Mouse (Mus musculus): ENCODE measurements at regions not wholly inside any gene's neighbourhood (a gene's known extent, or its start where the extent isn't known, plus 50 kb on each side); places are given as distances from the start of the nearest gene placed in this dataset.

GRCm38 (mm10) chr13:107308958-107309639 lies 287.2 kb upstream of the Kif2a start:
- Histone ChIP-seq H3K27me3 (replicated peaks; ENCODE audit: control insufficient read depth, insufficient read depth, low read length) (no peaks in the 10 kb centered on the region), H3K36me3 (ENCODE audit: control insufficient read depth, insufficient read depth) (no peaks in the 10 kb centered on the region), H3K4me2 (ENCODE audit: low read length) (no peak overlapping the region), H3K27ac (ENCODE audit: low read length) (no peak overlapping the region), H3K4me1 (replicated peaks; ENCODE audit: control insufficient read depth, insufficient read depth, low read length) (peaks cover 6% of the 10 kb centered on the region), H3K9me3 (ENCODE audit: control insufficient read depth, low read length) (no peaks in the 10 kb centered on the region), H3K4me3 (replicated peaks; ENCODE audit: low read length) (no peak overlapping the region), H3K9ac (replicated peaks; ENCODE audit: low read depth, low read length) (no peak overlapping the region)
- ATAC-seq: peak; percentile 64
- 21% methylated on average over 6 of the region's 6 CpGs for whole genome bisulfite sequencing

GRCm38 (mm10) chr13:107308404-107308803 lies 286.5 kb upstream of the Kif2a start:
- ATAC-seq: no peak
- Histone ChIP-seq H3K9ac (replicated peaks; ENCODE audit: low read depth, low read length) (no peak overlapping the region), H3K27ac (ENCODE audit: low read length) (no peak overlapping the region), H3K4me3 (replicated peaks; ENCODE audit: low read length) (no peak overlapping the region), H3K4me2 (ENCODE audit: low read length) (no peak overlapping the region), H3K4me1 (replicated peaks; ENCODE audit: control insufficient read depth, insufficient read depth, low read length) (peaks cover 6% of the 10 kb centered on the region), H3K36me3 (ENCODE audit: control insufficient read depth, insufficient read depth) (no peaks in the 10 kb centered on the region), H3K27me3 (replicated peaks; ENCODE audit: control insufficient read depth, insufficient read depth, low read length) (no peaks in the 10 kb centered on the region), H3K9me3 (ENCODE audit: control insufficient read depth, low read length) (no peaks in the 10 kb centered on the region)
- WGBS: 87% methylated on average over 2 of the region's 2 CpGs

- Histone ChIP-seq H3K27ac (ENCODE audit: low read length) (no peak overlapping the region), H3K4me3 (replicated peaks; ENCODE audit: low read length) (no peak overlapping the region), H3K27me3 (replicated peaks; ENCODE audit: control insufficient read depth, insufficient read depth, low read length) (no peaks in the 10 kb centered on the region), H3K4me2 (ENCODE audit: low read length) (no peak overlapping the region), H3K9ac (replicated peaks; ENCODE audit: low read depth, low read length) (no peak overlapping the region), H3K9me3 (ENCODE audit: control insufficient read depth, low read length) (no peaks in the 10 kb centered on the region), H3K36me3 (ENCODE audit: control insufficient read depth, insufficient read depth) (no peaks in the 10 kb centered on the region), H3K4me1 (replicated peaks; ENCODE audit: control insufficient read depth, insufficient read depth, low read length) (peaks cover 6% of the 10 kb centered on the region)
- ATAC-seq: no peak
- WGBS: 95% methylated on average over 1 of the region's 1 CpGs
Measured at GRCm38 (mm10) chr13:107306958-107307357, 285.0 kb upstream of the Kif2a start.

GRCm38 (mm10) chr13:107306232-107306631 lies 284.3 kb upstream of the Kif2a start:
- Histone ChIP-seq H3K4me3 (replicated peaks; ENCODE audit: low read length) (no peak overlapping the region), H3K9ac (replicated peaks; ENCODE audit: low read depth, low read length) (no peak overlapping the region), H3K36me3 (ENCODE audit: control insufficient read depth, insufficient read depth) (no peaks in the 10 kb centered on the region), H3K27ac (ENCODE audit: low read length) (no peak overlapping the region), H3K9me3 (ENCODE audit: control insufficient read depth, low read length) (no peaks in the 10 kb centered on the region), H3K27me3 (replicated peaks; ENCODE audit: control insufficient read depth, insufficient read depth, low read length) (no peaks in the 10 kb centered on the region), H3K4me1 (replicated peaks; ENCODE audit: control insufficient read depth, insufficient read depth, low read length) (peaks cover 11% of the 10 kb centered on the region), H3K4me2 (ENCODE audit: low read length) (no peak overlapping the region)
- ATAC-seq: no peak
- 91% methylated on average over 1 of the region's 1 CpGs for WGBS

GRCm38 (mm10) chr13:107305738-107306137 lies 283.8 kb upstream of the Kif2a start:
- H3K27ac ChIP-seq (ENCODE audit: low read length): no peak overlapping the region
- no peak overlapping the region for H3K9ac ChIP-seq (replicated peaks; ENCODE audit: low read depth, low read length)
- peaks cover 11% of the 10 kb centered on the region for H3K4me1 ChIP-seq (replicated peaks; ENCODE audit: control insufficient read depth, insufficient read depth, low read length)
- H3K4me3 ChIP-seq (replicated peaks; ENCODE audit: low read length): no peak overlapping the region
- no peak for ATAC-seq
- no peaks in the 10 kb centered on the region for H3K27me3 ChIP-seq (replicated peaks; ENCODE audit: control insufficient read depth, insufficient read depth, low read length)
- no peaks in the 10 kb centered on the region for H3K36me3 ChIP-seq (ENCODE audit: control insufficient read depth, insufficient read depth)
- H3K4me2 ChIP-seq (ENCODE audit: low read length): no peak overlapping the region
- WGBS: 100% methylated on average over 1 of the region's 1 CpGs
- no peaks in the 10 kb centered on the region for H3K9me3 ChIP-seq (ENCODE audit: control insufficient read depth, low read length)

GRCm38 (mm10) chr13:107303878-107304277 lies 282.0 kb upstream of the Kif2a start:
- Histone ChIP-seq H3K4me1 (replicated peaks; ENCODE audit: control insufficient read depth, insufficient read depth, low read length) (peaks cover 6% of the 10 kb centered on the region), H3K4me2 (ENCODE audit: low read length) (no peak overlapping the region), H3K27me3 (replicated peaks; ENCODE audit: control insufficient read depth, insufficient read depth, low read length) (no peaks in the 10 kb centered on the region), H3K9ac (replicated peaks; ENCODE audit: low read depth, low read length) (no peak overlapping the region), H3K4me3 (replicated peaks; ENCODE audit: low read length) (no peak overlapping the region), H3K9me3 (ENCODE audit: control insufficient read depth, low read length) (no peaks in the 10 kb centered on the region), H3K27ac (ENCODE audit: low read length) (no peak overlapping the region), H3K36me3 (ENCODE audit: control insufficient read depth, insufficient read depth) (no peaks in the 10 kb centered on the region)
- WGBS: 72% methylated on average over 7 of the region's 7 CpGs
- ATAC-seq: no peak

GRCm38 (mm10) chr13:107303322-107303721 lies 281.4 kb upstream of the Kif2a start:
- Histone ChIP-seq H3K9me3 (ENCODE audit: control insufficient read depth, low read length) (no peaks in the 10 kb centered on the region), H3K36me3 (ENCODE audit: control insufficient read depth, insufficient read depth) (no peaks in the 10 kb centered on the region), H3K27ac (ENCODE audit: low read length) (no peak overlapping the region), H3K27me3 (replicated peaks; ENCODE audit: control insufficient read depth, insufficient read depth, low read length) (no peaks in the 10 kb centered on the region), H3K4me3 (replicated peaks; ENCODE audit: low read length) (no peak overlapping the region), H3K4me2 (ENCODE audit: low read length) (no peak overlapping the region), H3K4me1 (replicated peaks; ENCODE audit: control insufficient read depth, insufficient read depth, low read length) (peaks cover 5% of the 10 kb centered on the region; the same call in 1 of the 2 replicates), H3K9ac (replicated peaks; ENCODE audit: low read depth, low read length) (no peak overlapping the region)
- 67% methylated on average over 5 of the region's 5 CpGs for WGBS
- ATAC-seq: no peak

- Histone ChIP-seq H3K9ac (replicated peaks; ENCODE audit: low read depth, low read length) (no peak overlapping the region), H3K4me2 (ENCODE audit: low read length) (no peak overlapping the region), H3K27ac (ENCODE audit: low read length) (no peak overlapping the region), H3K4me1 (replicated peaks; ENCODE audit: control insufficient read depth, insufficient read depth, low read length) (peaks cover 5% of the 10 kb centered on the region; the same call in 1 of the 2 replicates), H3K4me3 (replicated peaks; ENCODE audit: low read length) (no peak overlapping the region), H3K9me3 (ENCODE audit: control insufficient read depth, low read length) (no peaks in the 10 kb centered on the region), H3K27me3 (replicated peaks; ENCODE audit: control insufficient read depth, insufficient read depth, low read length) (no peaks in the 10 kb centered on the region), H3K36me3 (ENCODE audit: control insufficient read depth, insufficient read depth) (no peaks in the 10 kb centered on the region)
- 80% methylated on average over 2 of the region's 2 CpGs for WGBS
- ATAC-seq: no peak
Measured at GRCm38 (mm10) chr13:107300792-107301191, 278.9 kb upstream of the Kif2a start.

GRCm38 (mm10) chr13:107264581-107264980 lies 242.7 kb upstream of the Kif2a start:
- ATAC-seq: no peak
- Histone ChIP-seq H3K36me3 (ENCODE audit: control insufficient read depth, insufficient read depth) (no peaks in the 10 kb centered on the region), H3K4me2 (ENCODE audit: low read length) (no peak overlapping the region), H3K4me1 (replicated peaks; ENCODE audit: control insufficient read depth, insufficient read depth, low read length) (no peaks in the 10 kb centered on the region), H3K9me3 (ENCODE audit: control insufficient read depth, low read length) (no peaks in the 10 kb centered on the region), H3K4me3 (replicated peaks; ENCODE audit: low read length) (no peak overlapping the region), H3K27me3 (replicated peaks; ENCODE audit: control insufficient read depth, insufficient read depth, low read length) (no peaks in the 10 kb centered on the region), H3K9ac (replicated peaks; ENCODE audit: low read depth, low read length) (no peak overlapping the region), H3K27ac (ENCODE audit: low read length) (no peak overlapping the region)
- WGBS: 68% methylated on average over 6 of the region's 6 CpGs
